Mouse (Mus musculus): ENCODE results near the gene Hist1h4j.

The Hist1h4j gene

DNA sequence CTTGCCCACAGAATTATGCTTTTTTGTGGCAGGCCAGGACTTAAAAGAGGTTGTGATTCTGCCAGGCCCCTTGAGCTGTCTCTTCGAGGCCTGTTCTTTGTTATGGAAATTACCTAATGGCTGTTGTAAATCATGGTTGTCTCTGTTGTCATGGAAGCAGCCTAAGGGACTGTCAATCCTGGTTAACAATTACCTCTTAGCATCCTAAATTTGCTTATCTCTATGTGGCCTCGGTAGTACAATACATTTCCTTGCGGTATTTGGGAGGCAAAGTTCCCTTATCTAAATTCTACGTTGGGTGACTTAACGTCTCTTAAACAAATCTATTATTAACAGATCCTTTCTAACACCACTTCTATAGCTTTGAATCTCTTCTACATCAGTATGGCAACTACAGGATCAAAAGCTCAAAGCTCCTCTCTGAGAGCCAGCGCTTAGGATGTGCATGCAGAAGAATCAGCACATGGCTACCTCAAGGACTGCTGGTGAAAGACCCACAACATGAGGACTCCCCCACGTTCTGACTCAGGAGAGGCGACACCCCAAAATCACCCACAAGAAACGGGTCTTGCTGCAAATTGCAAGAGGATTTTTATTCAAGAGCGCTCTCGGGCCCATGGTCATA is 6.8 kb upstream of the Hist1h4j start:
- no peak for DNase-seq

DNA sequence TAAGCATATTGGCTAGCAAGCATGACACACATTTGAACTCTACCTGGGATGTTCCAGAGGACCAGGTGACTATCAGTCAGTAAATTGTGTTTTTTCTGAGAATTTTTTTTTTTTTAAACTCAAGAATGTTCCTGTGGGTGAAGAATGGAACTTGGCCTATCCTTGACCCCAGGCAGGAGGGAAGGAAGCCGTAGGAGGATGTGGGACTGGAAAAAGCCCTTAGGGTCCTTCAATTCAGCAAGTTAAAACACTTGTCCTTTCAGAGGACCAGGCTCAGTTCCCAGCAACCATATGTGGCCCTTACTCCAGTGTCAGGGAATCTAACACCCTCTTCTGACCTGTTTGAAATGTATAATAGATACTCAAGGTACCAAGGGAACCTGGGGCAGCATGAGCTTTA is 5.3 kb upstream of the Hist1h4j start:
- DNase-seq: no peak

DNA sequence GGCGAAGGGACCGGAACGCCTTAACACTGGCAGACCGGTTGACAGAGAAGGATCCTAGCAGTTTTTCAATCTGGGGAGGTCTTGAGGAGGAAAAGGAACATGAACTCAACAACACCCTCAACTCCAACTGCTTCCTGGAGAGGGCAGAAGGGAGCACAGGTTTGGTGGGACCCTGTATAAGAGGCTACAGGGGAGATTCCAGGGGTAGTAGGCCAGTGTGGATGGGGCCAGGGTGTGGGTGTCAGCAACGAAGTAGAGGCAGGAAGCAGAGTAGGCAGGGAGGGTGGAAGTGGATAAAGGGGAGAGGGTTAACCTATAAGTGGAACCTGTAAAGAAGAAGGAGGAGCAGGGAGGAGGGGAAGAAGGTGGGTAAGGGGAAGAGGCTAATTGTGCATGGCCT is 1.4 kb upstream of the Hist1h4j start:
- DNase-seq: peak; percentile 28 to 31

DNA sequence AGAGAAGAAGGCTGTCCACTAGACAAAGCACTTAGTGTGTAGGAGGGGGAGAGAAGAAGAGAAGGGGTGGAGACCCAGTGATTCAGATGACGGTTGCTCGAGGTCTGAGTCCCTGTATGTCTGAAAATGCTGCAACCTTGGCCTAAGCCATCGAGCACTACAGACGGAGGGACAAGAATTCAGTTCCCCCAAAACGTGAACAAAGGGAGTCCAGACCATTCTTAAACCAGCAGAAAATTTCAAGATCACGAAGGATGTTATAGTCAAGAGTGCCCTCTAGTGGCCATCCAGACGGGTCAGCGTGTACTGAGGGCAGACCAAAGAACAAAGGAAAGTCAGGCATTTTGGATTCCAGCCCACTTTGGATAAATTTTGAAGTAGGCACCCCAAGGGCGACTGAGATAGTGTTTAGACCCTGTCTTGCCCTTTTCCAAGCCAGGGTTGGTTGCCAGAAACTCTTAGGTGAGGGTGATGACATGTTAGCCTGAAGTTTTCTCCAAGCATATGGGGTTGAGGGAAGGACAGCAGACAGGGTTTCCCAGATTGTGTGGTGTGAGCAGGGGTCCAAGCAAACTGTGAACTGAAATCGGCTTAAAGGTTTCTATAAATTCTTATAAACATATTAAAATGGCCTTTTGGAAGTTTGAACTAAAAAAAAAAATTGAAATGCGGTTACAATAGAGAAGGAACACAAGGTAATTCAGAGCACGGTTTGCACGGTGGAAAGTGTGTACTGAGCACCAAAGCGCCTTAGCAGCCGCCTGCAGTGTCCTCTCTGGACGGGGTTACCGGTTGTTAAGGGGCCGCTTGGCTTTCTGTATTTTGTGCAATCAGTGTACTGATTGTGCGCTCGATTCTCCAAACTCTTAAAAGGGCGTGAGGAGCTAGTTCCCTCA is 606 bp upstream of the Hist1h4j start:
- DNase-seq: peak; percentile 91 to 96

DNA sequence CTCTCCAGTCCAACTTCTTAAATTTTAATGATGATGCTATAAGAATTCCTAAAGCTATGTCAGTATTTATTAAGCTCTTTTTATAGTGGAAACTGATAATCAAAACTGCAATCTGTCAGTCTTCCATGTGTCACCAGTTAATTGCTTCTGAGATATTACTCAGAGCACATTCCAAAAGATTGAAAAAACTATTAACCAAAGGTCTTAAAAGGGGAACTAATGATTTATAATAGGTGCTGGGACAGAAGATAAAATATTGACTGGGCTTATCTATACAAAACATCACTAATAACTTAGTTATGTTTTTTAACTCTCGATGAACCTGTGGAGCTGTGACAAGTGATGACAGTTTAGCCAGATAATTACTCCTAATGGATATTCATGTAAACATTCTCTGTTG is 10.1 kb downstream of the Hist1h4j start:
- DNase-seq: no peak

DNA sequence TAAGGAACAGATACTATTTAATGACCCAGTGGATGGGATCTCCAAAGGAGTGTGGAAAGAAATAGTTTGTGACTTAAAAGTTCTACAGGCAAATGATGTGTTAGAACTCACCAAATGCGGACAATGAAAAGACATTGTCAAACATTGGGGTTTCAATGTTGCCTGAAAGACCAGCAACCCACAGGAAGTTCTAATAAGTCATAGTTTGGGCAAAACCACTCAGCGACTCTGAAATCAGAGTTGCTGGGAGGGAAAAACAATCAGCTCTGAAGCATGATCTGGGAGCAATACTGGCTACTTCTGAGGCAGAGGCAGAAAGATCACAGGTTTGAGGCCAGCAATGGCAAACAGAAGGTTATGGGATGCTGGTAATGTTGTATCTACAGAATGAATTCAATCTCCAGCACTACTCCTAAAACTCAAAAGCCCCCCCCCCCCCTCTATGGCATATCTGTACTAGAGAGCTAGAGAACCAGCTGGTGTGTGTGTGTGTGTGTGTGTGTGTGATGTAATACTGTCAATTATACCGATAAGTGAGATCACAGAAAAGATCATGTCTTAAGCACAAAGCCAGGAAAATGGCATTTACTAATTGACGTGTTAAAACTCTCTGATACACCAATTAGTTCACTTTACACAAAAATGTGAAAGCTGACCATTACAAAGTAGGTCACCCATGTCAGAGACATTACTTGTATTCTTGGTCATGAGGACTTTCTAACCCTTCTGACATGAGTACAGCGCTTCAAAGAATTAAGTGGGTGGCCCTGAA is 14.7 kb downstream of the Hist1h4j start:
- DNase-seq: peak in 1 of 2 experiments; percentile 10

DNA sequence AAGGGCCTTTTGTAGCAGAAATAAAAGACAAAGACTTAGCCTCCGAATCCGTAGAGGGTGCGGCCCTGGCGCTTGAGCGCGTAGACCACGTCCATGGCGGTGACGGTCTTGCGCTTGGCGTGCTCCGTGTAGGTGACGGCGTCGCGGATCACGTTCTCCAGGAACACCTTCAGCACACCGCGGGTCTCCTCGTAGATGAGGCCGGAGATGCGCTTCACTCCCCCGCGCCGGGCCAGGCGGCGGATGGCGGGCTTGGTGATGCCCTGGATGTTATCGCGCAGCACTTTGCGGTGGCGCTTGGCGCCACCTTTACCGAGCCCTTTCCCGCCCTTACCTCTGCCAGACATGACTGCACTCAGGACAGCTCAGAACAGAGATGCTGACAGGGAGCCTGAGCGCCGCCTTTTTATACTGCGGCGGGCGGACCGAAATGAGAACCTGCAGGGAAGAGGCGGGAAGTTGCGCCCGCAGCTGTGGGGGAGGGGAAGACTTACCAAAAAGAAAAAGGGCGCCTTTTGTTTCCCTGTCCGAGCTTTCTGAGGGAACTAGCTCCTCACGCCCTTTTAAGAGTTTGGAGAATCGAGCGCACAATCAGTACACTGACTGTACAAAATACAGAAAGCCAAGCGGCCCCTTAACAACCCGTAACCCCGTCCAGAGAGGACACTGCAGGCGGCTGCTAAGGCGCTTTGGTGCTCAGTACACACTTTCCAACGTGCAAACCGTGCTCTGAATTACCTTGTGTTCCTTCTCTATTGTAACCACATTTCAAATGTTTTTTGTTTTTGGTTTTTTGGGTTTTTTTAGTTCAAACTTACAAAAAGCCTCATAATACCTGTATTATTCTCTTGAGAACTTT is 15.5 kb downstream of the Hist1h4j start, which contains the start of gene Hist1h4k:
TSS of gene Hist1h4k (minus strand) at position 347 of the 859 bp plus-strand sequence.
- peak; percentile 98 for DNase-seq

DNA sequence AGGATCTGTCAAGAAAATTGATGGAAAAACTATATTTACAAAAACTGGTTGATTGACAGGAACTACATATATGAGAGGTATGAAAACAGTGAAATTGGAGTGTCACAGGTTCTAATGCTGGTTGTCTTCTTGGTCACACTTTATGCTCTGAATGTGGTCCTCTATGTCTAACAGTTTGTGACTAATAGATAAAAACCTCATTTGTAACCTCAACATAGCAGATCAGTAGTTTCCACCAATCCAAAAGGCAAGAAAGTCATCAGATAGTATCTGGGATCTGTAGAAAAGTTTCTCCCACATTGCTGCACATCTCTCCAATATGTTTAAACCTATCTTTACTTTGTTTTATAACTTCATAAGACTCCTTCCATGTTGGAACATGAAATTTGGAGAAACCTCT is 16.6 kb downstream of the Hist1h4j start:
- DNase-seq: no peak

DNA sequence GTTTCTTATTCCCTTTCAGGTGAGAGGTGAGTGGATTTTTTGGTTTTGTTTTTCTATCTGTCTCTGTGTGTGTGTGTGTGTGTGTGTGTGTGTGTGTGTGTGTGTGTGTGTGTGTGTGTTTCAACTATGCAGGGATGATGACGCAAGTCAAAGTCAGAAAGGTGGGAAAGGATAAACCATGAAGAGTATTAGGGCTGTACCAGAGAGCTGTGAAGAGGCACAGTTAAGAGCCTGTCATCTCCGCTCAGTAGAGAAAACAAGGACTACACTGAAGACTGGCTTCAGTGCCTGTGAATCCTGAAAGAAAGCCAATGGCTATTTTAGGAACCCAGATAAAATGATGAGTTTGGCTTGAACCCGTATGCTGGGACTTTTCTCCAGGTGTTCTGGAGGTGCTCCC is 17.0 kb downstream of the Hist1h4j start:
- DNase-seq: no peak

DNA sequence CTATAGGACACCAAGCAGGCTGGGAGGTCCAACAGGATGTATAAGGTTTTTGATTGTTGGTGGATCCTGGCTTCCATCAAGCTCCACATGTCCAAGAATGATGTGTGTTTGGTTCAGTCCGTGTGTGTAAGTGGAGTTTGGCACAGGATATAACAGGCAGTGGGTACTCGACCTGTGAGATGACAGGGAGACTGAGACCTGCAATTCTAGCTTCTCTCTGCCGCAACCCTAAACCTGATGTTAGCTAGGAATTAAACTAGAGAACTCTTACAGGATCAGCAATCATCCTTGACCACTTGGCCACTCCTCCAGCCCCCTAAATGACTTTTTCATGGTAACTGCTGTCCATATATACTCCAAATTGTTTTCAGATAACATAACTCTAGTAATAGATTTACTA is 17.5 kb downstream of the Hist1h4j start:
- no peak for DNase-seq

DNA sequence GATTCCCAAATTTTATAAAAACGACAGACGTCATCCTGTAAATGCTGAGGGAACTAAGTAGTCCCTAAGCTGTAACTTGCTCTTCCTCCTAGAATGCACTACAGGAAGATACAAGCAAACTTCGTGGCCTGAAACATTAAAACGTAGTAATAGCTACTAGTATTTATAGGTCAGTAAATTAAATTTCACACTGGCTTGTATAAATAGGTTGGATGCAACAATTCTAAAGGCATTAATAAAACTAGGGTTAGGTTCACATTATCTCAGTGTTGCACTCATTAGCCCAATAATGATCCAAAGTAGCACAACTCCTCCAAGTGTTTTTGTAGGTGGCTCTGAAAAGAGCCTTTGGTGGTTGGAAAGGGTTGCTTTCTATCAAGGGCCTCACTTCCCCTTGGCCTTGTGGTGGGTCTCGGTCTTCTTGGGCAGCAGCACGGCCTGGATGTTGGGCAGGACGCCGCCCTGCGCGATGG is 18.2 kb downstream of the Hist1h4j start:
- no peak for DNase-seq

DNA sequence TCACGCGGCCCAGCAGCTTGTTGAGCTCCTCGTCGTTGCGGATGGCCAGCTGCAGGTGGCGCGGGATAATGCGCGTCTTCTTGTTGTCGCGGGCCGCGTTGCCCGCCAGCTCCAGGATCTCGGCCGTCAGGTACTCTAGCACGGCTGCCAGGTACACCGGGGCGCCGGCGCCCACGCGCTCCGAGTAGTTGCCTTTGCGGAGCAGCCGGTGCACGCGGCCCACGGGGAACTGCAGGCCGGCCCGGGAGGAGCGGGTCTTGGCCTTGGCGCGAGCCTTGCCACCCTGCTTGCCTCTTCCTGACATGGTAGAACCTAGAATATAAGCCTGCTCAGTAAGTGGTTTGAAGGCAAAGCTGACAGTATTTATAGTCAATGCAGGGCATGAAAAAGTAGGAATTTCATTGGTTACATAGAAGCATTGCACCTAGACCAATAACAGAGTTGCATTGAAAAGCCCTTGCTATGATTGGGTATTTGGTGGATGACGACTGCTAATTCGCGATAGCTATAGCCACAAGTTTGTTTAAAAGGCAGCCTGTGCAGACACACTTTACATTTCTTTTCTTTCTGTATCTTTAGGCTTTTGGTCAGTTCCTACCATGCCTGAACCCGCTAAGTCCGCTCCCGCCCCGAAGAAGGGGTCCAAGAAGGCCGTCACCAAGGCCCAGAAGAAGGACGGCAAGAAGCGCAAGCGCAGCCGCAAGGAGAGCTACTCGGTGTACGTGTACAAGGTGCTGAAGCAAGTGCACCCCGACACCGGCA is 18.8 kb downstream of the Hist1h4j start, which contains the start of the genes Hist1h2ak and Hist1h2bn:
TSS of gene Hist1h2ak (minus strand) at position 304 of the 762 bp plus-strand sequence.
TSS of gene Hist1h2bn (plus strand) at position 600 of the 762 bp plus-strand sequence.
- peak; percentile 71 to 77 for DNase-seq

DNA sequence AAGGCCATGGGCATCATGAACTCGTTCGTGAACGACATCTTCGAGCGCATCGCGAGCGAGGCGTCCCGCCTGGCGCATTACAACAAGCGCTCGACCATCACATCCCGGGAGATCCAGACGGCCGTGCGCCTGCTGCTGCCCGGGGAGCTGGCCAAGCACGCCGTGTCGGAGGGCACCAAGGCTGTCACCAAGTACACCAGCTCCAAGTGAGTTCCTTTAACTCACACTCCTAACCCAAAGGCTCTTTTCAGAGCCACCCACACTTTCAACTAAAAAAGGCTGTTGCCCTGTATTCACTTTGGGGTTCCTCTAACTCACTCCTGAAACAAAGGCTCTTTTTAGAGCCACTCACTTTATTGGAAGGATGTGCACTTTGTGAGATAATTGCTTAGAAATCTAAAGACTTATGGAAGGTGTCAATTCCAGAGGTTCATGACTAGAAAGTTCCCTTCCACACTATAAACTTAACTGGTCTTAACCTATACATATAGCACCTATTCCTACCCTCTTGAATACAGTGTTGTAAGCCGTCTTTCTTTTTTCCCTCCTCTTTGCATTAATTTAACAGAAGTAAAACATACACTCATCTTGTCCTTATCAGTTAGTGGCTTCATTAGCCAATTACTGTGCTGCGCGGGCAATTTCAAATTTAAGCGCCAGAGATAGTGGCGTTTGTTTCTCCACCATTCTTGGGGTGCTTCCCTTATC is 19.6 kb downstream of the Hist1h4j start:
- DNase-seq: peak; percentile 57

DNA sequence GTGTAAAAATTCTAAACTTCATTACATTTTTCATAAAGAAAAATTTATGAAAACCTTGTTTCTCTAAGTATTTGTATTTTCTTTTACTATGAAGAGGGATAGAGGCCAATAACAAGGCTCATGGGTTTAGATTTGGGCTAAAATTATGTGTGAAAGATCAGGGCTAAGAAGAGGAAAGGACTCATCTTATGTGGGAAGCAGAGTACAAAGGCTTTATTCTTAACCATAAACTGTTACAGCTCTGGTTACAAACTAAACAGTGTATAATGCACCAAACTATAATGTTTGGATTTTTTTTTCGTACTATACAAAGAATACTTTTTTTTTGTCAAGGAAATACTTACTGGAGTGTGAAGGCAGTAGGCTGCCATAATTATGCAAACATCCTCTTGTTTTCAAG is 20.8 kb downstream of the Hist1h4j start:
- DNase-seq: no peak

DNA sequence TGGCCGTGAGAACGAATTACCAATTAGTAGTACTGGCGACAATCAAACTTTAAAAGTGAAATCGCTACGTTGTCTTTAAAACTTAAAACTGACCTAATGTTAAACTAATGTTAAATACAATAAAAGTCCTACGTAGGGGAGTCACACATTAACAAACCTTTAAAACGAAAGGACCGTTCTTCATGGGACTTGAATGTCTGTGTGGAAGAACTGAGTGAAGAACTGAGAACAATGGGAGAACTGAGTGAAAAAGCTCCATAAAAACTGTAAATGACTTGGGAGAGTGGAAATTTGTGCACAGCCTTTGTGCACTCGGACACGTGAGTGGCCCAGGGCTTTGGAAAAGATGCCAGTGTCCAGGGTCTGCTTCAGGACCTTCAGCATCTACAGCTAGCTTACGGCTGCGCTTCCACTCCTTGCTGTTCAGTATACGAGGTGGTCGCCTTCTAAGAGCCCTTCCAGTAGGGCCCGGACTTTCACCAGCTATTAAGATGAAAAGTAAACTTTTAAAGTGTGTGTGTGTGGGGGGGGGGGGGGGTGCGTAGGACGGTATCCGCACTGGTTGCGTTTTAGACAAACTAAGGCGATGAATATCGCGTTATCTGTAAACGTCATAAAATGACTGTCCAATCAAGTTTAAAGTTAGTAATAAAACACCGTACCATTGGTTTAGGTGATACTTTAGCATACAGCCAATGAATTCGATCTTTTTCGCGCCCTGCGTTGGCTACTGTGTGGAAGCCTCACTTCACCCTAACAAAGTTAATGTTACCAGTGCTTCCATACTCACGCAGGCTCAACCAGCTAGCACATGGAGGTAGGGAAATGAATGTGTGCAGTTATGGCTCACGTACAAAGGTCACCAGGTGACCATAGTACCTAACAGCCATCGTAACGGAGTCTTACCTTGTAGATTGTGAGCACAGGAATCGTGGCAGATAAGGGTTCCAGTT is 44.2 kb downstream of the Hist1h4j start:
- peak; percentile 77 to 82 for DNase-seq

DNA sequence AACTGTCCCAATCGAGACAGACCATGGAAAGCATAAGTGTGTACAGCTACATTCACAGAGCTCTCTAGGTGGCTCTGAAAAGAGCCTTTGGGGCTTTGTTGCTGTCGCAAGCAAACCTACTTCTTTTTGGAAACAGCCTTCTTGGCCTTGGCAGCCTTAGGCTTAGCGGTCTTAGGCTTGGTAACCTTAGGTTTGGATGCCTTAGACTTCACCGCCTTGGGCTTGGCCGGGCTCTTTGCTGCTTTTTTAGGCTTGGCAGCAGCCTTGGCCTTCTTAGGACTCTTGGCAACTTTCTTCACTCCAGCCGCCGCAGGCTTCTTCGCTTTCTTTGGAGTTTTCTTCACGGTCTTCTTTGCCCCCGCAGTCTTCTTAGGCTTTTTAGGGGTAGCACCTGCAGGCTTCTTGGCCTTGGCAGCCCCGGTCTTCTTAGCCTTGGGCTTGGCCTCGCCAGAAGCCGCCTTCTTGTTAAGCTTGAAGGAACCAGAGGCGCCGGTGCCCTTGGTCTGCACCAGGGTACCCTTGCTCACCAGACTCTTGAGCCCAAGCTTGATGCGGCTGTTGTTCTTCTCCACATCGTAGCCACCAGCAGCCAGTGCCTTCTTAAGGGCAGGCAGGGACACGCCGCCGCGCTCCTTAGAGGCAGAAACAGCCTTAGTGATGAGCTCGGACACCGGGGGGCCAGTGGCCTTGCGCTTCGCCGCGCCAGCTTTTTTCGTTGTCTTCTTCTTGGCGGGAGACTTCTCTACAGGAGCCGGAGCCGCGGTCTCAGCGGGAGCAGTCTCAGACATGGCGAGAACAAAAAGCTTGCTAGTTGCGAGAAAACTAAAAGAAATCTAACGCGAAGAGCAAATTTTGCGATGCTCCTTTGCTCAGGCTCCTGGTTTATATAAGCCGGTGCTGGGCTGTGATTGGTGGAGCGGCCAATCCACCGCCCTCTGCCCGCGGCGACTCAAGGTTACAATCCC is 45.2 kb downstream of the Hist1h4j start, which contains the start of gene Hist1h1b:
TSS of gene Hist1h1b (minus strand) at position 859 of the 965 bp plus-strand sequence.
- DNase-seq: peak; percentile 70 to 71

DNA sequence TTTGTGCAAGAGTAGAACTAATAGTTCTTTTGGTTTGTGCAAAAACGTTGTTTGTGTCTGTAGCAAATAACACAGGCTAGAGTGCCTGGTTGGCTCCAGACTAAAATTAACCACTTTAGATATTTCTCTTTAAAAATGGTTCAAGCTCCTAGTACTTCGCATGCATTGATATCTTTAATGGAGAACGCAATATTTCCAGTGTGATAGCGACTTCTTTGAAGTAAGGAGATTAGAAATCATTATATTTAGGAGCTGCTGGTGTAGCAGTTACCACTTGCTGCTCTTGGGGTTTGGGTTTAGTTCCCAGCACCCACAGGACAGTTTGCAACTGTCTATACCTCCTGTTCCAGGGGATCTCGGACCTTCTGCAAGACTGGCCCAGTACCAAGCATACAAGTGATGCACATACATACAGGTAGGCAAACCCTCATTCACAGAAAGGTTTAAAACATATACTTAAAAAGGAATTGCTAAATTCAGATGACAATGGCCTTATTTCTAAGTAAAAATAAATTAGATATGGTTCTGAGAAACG is 46.2 kb downstream of the Hist1h4j start:
- no peak for DNase-seq

DNA sequence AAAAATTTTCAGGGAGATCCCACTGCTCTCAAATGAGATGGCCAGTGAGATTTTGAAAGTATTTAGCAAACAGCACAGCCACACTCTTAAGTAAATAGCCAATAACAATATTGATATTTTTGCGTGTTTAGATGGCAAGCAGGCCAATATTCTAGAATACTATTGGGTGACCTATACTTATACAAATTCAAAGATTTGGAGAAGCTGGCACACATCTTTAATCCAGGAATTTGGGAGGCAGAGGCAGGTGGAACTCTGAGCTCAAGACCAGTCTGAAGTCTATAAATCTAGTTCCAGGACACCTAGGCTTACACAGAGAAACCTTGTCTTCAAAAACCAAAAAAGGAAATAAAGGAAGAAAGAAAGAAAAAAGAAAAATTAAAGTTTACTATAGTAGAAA is 46.8 kb downstream of the Hist1h4j start:
- no peak for DNase-seq
